ENCODE assay signal across 29 mouse cellular contexts in the genomic region with DNA sequence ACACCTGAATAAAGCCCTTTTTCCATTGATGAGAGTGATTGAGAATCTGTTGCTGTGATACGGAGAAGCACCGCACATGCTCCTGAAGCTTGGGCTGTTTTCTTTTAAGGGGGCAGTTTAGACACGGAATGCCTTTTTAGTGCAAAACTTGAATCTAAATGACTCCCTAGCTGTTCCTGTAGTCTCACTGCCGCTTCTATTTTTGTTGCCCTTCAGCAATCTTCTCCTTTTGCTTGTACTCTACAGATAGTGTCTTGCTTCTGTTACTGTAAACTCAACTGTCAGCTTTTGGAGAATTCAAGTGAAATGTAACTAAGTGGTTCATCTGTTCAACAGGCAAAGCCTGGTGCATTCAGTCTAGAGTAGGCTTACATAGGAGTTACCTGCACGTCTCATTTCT. TPM values are rescaled to one million over a fixed set of nuclear protein-coding genes. Genes with fewer than 3 reads are reported as not detected.
DNase-seq lines count a peak whose midpoint lies in the region; ATAC-seq and TF ChIP-seq lines count a peak whose summit lies in the region.
"Had no signal": no experiment of that assay in that cellular context is flagged by ENCODE, and none has a peak within 500 bp of the region (broad histone marks: within the 10 kb centered on the region; RNA-seq: fewer than 3 reads in every experiment).

No protein-coding gene starts in this region.

- intact Hi-C loops in heart, postnatal 14 days (cut with DNase I): no loop called here
- intact Hi-C loops in left cerebral cortex, adult 2 months (cut with DNase I): no loop called here

- 0 out of 2 replicates have a peak overlapping the region, but pooled peaks have one; percentile 39 for H3K9ac ChIP-seq in heart, embryonic 11.5 days (ENCODE audit: low read depth, low read length)
- H3K9ac ChIP-seq: embryonic facial prominence, embryonic 12.5 days; embryonic facial prominence, embryonic 15.5 days; forebrain, postnatal 0 days; hindbrain, embryonic 12.5 days had no signal

- no peak overlapping the region for H3K4me3 ChIP-seq in heart, embryonic 11.5 days (ENCODE audit: low read depth, low read length)
- no peak overlapping the region for H3K4me3 ChIP-seq in layer of hippocampus, adult 2 months
- H3K4me3 ChIP-seq in left cerebral cortex, adult 2 months: no peak overlapping the region
- H3K4me3 ChIP-seq: embryonic facial prominence, embryonic 12.5 days; embryonic facial prominence, embryonic 15.5 days; heart, adult 2 months; heart, embryonic 10.5 days; hindbrain, embryonic 12.5 days had no signal

- ATAC-seq in heart, embryonic 11.5 days (replicated peaks; ENCODE audit: insufficient number of reproducible peaks, low FRiP score, low TSS enrichment): no peak
- ATAC-seq: forebrain, embryonic 14.5 days; forebrain, postnatal 0 days; hindbrain, postnatal 0 days; inflammation-experienced regulatory T-cells, adult 6 months; intestine, embryonic 16.5 days; Patski had no signal

- TF ChIP-seq CTCF in layer of hippocampus, adult 2 months (conservative IDR thresholded peaks at IDR 0.05): no peak
- TF ChIP-seq CTCF in left cerebral cortex, adult 2 months (IDR thresholded peaks at IDR 0.05): no peak

- no peaks in the 10 kb centered on the region for H3K9me3 ChIP-seq in heart, embryonic 11.5 days (replicated peaks; ENCODE audit: control insufficient read depth, low read length)
- H3K9me3 ChIP-seq: embryonic facial prominence, embryonic 12.5 days; embryonic facial prominence, embryonic 15.5 days; G1E; heart, embryonic 10.5 days; hindbrain, embryonic 12.5 days had no signal

- 85% methylated on average over 5 of the region's 5 CpGs for WGBS in heart, embryonic 11.5 days (ENCODE audit: insufficient replicate concordance)

- no peaks in the 10 kb centered on the region for H3K4me1 ChIP-seq in heart, embryonic 11.5 days (ENCODE audit: control insufficient read depth, insufficient read depth, low read length)
- H3K4me1 ChIP-seq: embryonic facial prominence, embryonic 12.5 days; embryonic facial prominence, embryonic 15.5 days; heart, embryonic 10.5 days; hindbrain, embryonic 12.5 days had no signal

- peaks cover 9% of the 10 kb centered on the region for H3K36me3 ChIP-seq in heart, embryonic 11.5 days (ENCODE audit: control insufficient read depth, insufficient read depth, low read length)

- no peak overlapping the region for H3K4me2 ChIP-seq in heart, embryonic 11.5 days
- H3K4me2 ChIP-seq: embryonic facial prominence, embryonic 12.5 days; embryonic facial prominence, embryonic 15.5 days; hindbrain, embryonic 12.5 days had no signal

- DNase-seq in heart, postnatal 14 days: no peak
- no peak for DNase-seq in layer of hippocampus, adult 2 months (ENCODE audit: low spot score in 2 of 2)
- DNase-seq in layer of hippocampus, postnatal 10 days (ENCODE audit: low spot score in 2 of 2): no peak
- peak; percentile 42 for DNase-seq in telencephalon, adult 2 months (ENCODE audit: low read depth, low spot score)
- no peak for DNase-seq in left cerebral cortex, adult 2 months (ENCODE audit: extremely low spot score in 1 of 2, low spot score in 2 of 2)
- DNase-seq: adrenal gland, adult 2 months; adrenal gland, postnatal 14 days; B cell, adult 2 months; cerebellum, adult 18-20 months; cerebellum, adult 9-10 months; cerebellum, postnatal 14 days; forebrain, postnatal 0 days; gastrocnemius, postnatal 10 days; gastrocnemius, postnatal 36 days; heart, adult 2 months; kidney, adult 18-20 months had no signal

- no peaks in the 10 kb centered on the region for H3K27me3 ChIP-seq in heart, embryonic 11.5 days (ENCODE audit: control insufficient read depth, insufficient read depth, low read length)
- H3K27me3 ChIP-seq: CH12.LX; embryonic facial prominence, embryonic 12.5 days; embryonic facial prominence, embryonic 15.5 days; hindbrain, embryonic 12.5 days; Patski had no signal

- no peak overlapping the region for H3K27ac ChIP-seq in heart, embryonic 11.5 days (ENCODE audit: low read depth, low read length)
- peak overlapping the region; percentile 8; the same call in 1 of the 2 replicates for H3K27ac ChIP-seq in layer of hippocampus, adult 2 months
- no peak overlapping the region for H3K27ac ChIP-seq in left cerebral cortex, adult 2 months
- H3K27ac ChIP-seq: embryonic facial prominence, embryonic 12.5 days; embryonic facial prominence, embryonic 15.5 days; heart, adult 2 months; heart, embryonic 10.5 days; hindbrain, embryonic 12.5 days; hindbrain, postnatal 0 days had no signal

RNA-seq across cellular contexts. Expression of gene Pex12, which starts 53.0 kb away (rescaled TPM):
- polyA plus RNA-seq in heart, embryonic 11.5 days (2014; fragmentation: Nextera tagmentation; extraction: Ambion mirVana): 9.6 and 9.7 TPM in 2 replicates
- 10 to 100 TPM in 1 of 2 experiments, 1 to 10 TPM in 1; 9.3 to 13.6 TPM for total RNA-seq in heart, postnatal 14 days (2021)
- 10 to 100 TPM; 11.0 to 11.2 TPM for total RNA-seq in layer of hippocampus, adult 2 months (2021)
- total RNA-seq in layer of hippocampus, postnatal 10 days (2021): 10 to 100 TPM in 1 of 2 experiments, 1 to 10 TPM in 1; 9.2 to 11.1 TPM
- 10 to 100 TPM in 1 of 2 experiments, 1 to 10 TPM in 1; 9.4 to 13.9 TPM for total RNA-seq in left cerebral cortex, adult 2 months (2021)

RNA-seq across cellular contexts. Expression of gene Rasl10b, which starts 53.5 kb away (rescaled TPM):
- 4.4 and 5.3 TPM in 2 replicates for polyA plus RNA-seq in heart, embryonic 11.5 days (2014; fragmentation: Nextera tagmentation; extraction: Ambion mirVana)
- 10 to 100 TPM; 30.4 to 31.9 TPM for total RNA-seq in heart, postnatal 14 days (2021)
- 100 to 1,000 TPM; 229 to 234 TPM for total RNA-seq in layer of hippocampus, adult 2 months (2021)
- 100 to 1,000 TPM; 173 to 185 TPM for total RNA-seq in layer of hippocampus, postnatal 10 days (2021)
- 100 to 1,000 TPM; 237 to 267 TPM for total RNA-seq in left cerebral cortex, adult 2 months (2021)
- total RNA-seq: G1E; hematopoietic stem cell, adult 5-6 weeks had no signal
- polyA plus RNA-seq: inflammation-experienced regulatory T-cells, adult 6 months had no signal

RNA-seq across cellular contexts. Expression of gene Ap2b1, which starts 56.6 kb away (rescaled TPM):
- 51.5 and 66.1 TPM in 2 replicates for polyA plus RNA-seq in heart, embryonic 11.5 days (2014; fragmentation: Nextera tagmentation; extraction: Ambion mirVana)
- 10 to 100 TPM; 52.6 to 58.6 TPM for total RNA-seq in heart, postnatal 14 days (2021)
- total RNA-seq in layer of hippocampus, adult 2 months (2021): 100 to 1,000 TPM; 319 to 331 TPM
- total RNA-seq in layer of hippocampus, postnatal 10 days (2021): 100 to 1,000 TPM; 337 to 348 TPM
- total RNA-seq in left cerebral cortex, adult 2 months (2021): 100 to 1,000 TPM; 281 to 296 TPM

Comparison
In these comparisons a context has a peak if more than half of its experiments do, and no peak if none do; other contexts are left out.
1. RNA of gene Rasl10b, which starts 53.5 kb away (total RNA-seq): 237 to 267 TPM in left cerebral cortex, adult 2 months, 229 to 234 TPM in layer of hippocampus, adult 2 months and 173 to 185 TPM in layer of hippocampus, postnatal 10 days; 30.4 to 31.9 TPM in heart, postnatal 14 days; every median in the first group is over 4 times any median in the second.
2. RNA of gene Ap2b1, which starts 56.6 kb away (total RNA-seq): 337 to 348 TPM in layer of hippocampus, postnatal 10 days, 319 to 331 TPM in layer of hippocampus, adult 2 months and 281 to 296 TPM in left cerebral cortex, adult 2 months; 52.6 to 58.6 TPM in heart, postnatal 14 days; every median in the first group is over 4 times any median in the second.